In the genomic region with DNA sequence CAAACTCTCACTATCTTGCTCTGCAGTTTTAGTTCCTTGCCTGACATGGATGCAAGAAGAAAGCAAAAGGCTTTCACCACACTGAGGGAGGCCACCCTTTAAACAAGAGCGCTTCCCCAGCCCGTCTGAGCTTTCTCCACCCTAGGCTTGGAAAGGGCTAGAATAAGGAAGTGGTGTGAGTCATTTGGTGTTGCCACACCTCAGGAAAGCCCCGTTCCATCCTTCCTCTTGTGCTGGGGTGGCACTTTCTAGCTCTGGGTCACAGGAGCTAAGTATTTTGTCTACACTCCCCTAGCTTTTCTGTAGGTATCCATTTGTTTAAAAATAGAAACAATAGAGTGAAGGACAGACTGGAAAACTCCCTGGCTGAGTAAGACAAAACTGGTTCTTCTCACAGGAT, we compare ENCODE assay signal across 11 mouse cellular contexts.
DNase-seq lines count a peak whose midpoint lies in the region; ATAC-seq and TF ChIP-seq lines count a peak whose summit lies in the region.
"Had no signal": no experiment of that assay in that cellular context is flagged by ENCODE, and none has a peak within 500 bp of the region (broad histone marks: within the 10 kb centered on the region; RNA-seq: fewer than 3 reads in every experiment).

No protein-coding gene starts in this region.

- DNase-seq in heart, adult 11 months: peak; percentile 98
- DNase-seq in heart, postnatal 10 days: no peak
- DNase-seq in embryo, embryonic 9.5 days (ENCODE audit: extremely low spot score): no peak
- no peak for DNase-seq in cerebellum, postnatal 14 days
- DNase-seq: cerebellum, adult 9-10 months; right cerebral cortex, adult 18-20 months had no signal

- H3K36me3 ChIP-seq in C2C12 (ENCODE audit: control insufficient read depth, insufficient read depth): no peaks in the 10 kb centered on the region
- no peaks in the 10 kb centered on the region for H3K36me3 ChIP-seq in kidney, embryonic 15.5 days
- H3K36me3 ChIP-seq: forebrain, embryonic 15.5 days had no signal

- no peaks in the 10 kb centered on the region for H3K27me3 ChIP-seq in C2C12 (ENCODE audit: control insufficient read depth, insufficient read depth, insufficient read length)
- H3K27me3 ChIP-seq in kidney, embryonic 15.5 days: no peaks in the 10 kb centered on the region
- H3K27me3 ChIP-seq: forebrain, embryonic 15.5 days had no signal

- H3K4me2 ChIP-seq in kidney, embryonic 15.5 days: no peak overlapping the region
- H3K4me2 ChIP-seq: forebrain, embryonic 15.5 days had no signal

- H3K9ac ChIP-seq in kidney, embryonic 15.5 days: no peak overlapping the region
- H3K9ac ChIP-seq: forebrain, embryonic 15.5 days had no signal

- H3K27ac ChIP-seq in kidney, embryonic 15.5 days: no peak overlapping the region
- H3K27ac ChIP-seq: forebrain, embryonic 15.5 days had no signal

- H3ac ChIP-seq in C2C12 (ENCODE audit: control insufficient read depth, insufficient read length, low read depth): no peak overlapping the region

- no peaks in the 10 kb centered on the region for H3K79me2 ChIP-seq in C2C12 (ENCODE audit: control insufficient read depth, insufficient read depth)

- no peak overlapping the region for H3K4me3 ChIP-seq in C2C12 (ENCODE audit: insufficient read depth, poor library complexity, severe bottlenecking)
- no peak overlapping the region for H3K4me3 ChIP-seq in kidney, embryonic 15.5 days (replicated peaks)
- H3K4me3 ChIP-seq: forebrain, embryonic 15.5 days had no signal

- TF ChIP-seq CTCF in C2C12 (IDR thresholded peaks at IDR 0.05; ENCODE audit: control insufficient read depth, insufficient read depth, insufficient read length): no peak

- WGBS in kidney, embryonic 15.5 days: 78% methylated on average over 3 of the region's 3 CpGs

- peak; percentile 98 for ATAC-seq in granulocyte monocyte progenitor cell, adult 5-6 weeks (replicated peaks; ENCODE audit: poor library complexity, severe bottlenecking)
- ATAC-seq in megakaryocyte, adult 5-6 weeks (ENCODE audit: poor library complexity, severe bottlenecking): peak; percentile 97
- ATAC-seq in kidney, embryonic 15.5 days (replicated peaks; ENCODE audit: low FRiP score): no peak
- ATAC-seq: forebrain, embryonic 15.5 days had no signal

- H3K9me3 ChIP-seq in kidney, embryonic 15.5 days (replicated peaks): peaks cover 12% of the 10 kb centered on the region
- H3K9me3 ChIP-seq: forebrain, embryonic 15.5 days had no signal

- intact Hi-C loops in heart, postnatal 10 days (cut with DNase I): no loop called here

- no peaks in the 10 kb centered on the region for H3K79me3 ChIP-seq in C2C12 (ENCODE audit: low read depth)

- no peaks in the 10 kb centered on the region for H3K4me1 ChIP-seq in kidney, embryonic 15.5 days
- H3K4me1 ChIP-seq: forebrain, embryonic 15.5 days had no signal

TF ChIP-seq in C2C12, 6 proteins besides CTCF, POLR2A, EP300 and RAD21:
- TF ChIP-seq MAX (IDR thresholded peaks at IDR 0.05) (no peak), CEBPB (IDR thresholded peaks at IDR 0.05; ENCODE audit: low read depth) (peak; percentile 69)
